Mouse (Mus musculus) midbrain, embryonic 15.5 days (tissue): ENCODE data around the gene Cabp2. TPM values are rescaled to one million over a fixed set of nuclear protein-coding genes. Genes with fewer than 3 reads are reported as not detected.
"Not testable (repeated sequence)": the region's sequence is repeated elsewhere in the genome, so short reads cannot be mapped to it uniquely, and the experiment has no call there.

Experiments used
- ATAC-seq: fragments of 200-750 bp; cut with Nextera tagmentation; replicated peaks from 2 replicates; pipeline ENCODE4 v1.8.0; 2017; ENCODE audit warnings: moderate TSS enrichment
- H3K27ac ChIP-seq: fragments of 300-500 bp; sonication (generic); 2 replicates; pipeline ENCODE4 v1.5.1; 2015; ENCODE audit warnings: mild to moderate bottlenecking, inconsistent platforms
- H3K27me3 ChIP-seq: fragments of 300-500 bp; sonication (generic); replicated peaks from 2 replicates; pipeline ENCODE4 v1.6.1; 2015; ENCODE audit warnings: inconsistent platforms
- H3K36me3 ChIP-seq: fragments of 300-500 bp; sonication (generic); replicated peaks from 2 replicates; pipeline ENCODE4 v1.6.1; 2015; ENCODE audit warnings: inconsistent platforms
- H3K4me1 ChIP-seq: fragments of 300-500 bp; sonication (generic); 2 replicates; pipeline ENCODE4 v1.6.1; 2015; ENCODE audit warnings: inconsistent platforms
- H3K4me2 ChIP-seq: fragments of 300-500 bp; sonication (generic); 2 replicates; pipeline ENCODE4 v1.6.1; 2015; ENCODE audit warnings: inconsistent platforms, mild to moderate bottlenecking, moderate library complexity
- H3K4me3 ChIP-seq: fragments of 300-500 bp; sonication (generic); 2 replicates; pipeline ENCODE4 v1.5.1; 2015; ENCODE audit warnings: mild to moderate bottlenecking, inconsistent platforms
- H3K9ac ChIP-seq: fragments of 300-500 bp; sonication (generic); 2 replicates; pipeline ENCODE4 v1.6.1; 2015; ENCODE audit warnings: mild to moderate bottlenecking, inconsistent platforms
- H3K9me3 ChIP-seq: fragments of 300-500 bp; sonication (generic); 2 replicates; pipeline ENCODE4 v1.6.1; 2016; ENCODE audit warnings: inconsistent platforms
- WGBS: fragments of 180-500 bp; shearing (Covaris S2); methylation state at CpG from one replicate; pipeline ENCODE4 v1.1.7; 2015; ENCODE audit warnings: mixed read lengths; 5-methylcytosine and 5-hydroxymethylcytosine counted together
- polyA plus RNA-seq: library from polyadenylated mRNA; unstranded; fragments of >200 nt; fragmentation: Nextera tagmentation; extraction: Ambion mirVana; gene quantifications from 2 replicates; pipeline ENCODE4 v1.2.1, GENCODE M21; 2015

Cabp2 gene
- polyA plus RNA-seq, 1 experiment from 2014 or later, result 0.22 TPM

- not testable (repeated sequence) for H3K4me2 ChIP-seq, H3K27ac ChIP-seq, H3K9ac ChIP-seq, H3K27me3 ChIP-seq, ATAC-seq, H3K4me3 ChIP-seq, H3K4me1 ChIP-seq, H3K9me3 ChIP-seq
- 22% methylated on average over 8 of the region's 8 CpGs for WGBS
- H3K36me3 ChIP-seq, result peaks cover 17% of the 10 kb centered on the region; the same call in 1 of the 2 replicates
Observed at GRCm38 (mm10) chr19:4135963-4136345, 54.6 kb downstream of the Cabp2 start.

DNA sequence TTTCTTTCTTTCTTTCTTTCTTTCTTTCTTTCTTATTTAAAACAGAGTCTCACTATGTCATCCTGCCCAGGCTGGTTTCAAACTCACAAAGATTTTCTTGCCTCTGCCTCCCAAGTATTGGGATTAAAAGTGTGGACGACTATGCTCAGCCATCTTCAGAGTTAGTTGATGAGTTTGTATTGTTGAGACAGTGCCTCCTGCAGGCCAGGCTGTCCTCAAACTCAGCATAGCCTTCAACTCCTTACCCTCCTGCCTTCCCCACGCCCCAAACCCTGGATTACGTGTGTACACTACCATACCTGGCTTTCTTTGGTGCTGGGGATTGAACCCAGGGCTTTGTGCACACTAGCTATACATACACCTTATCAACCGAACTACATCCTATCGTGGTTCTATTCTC lies 55.1 kb downstream of the Cabp2 start:
- Histone ChIP-seq H3K4me3 (no peak overlapping the region), H3K36me3 (peaks cover 15% of the 10 kb centered on the region; the same call in 1 of the 2 replicates), H3K4me1 (0 out of 2 replicates have a peak, but pooled peaks cover 2% of the 10 kb centered on the region), H3K27me3 (no peaks in the 10 kb centered on the region), H3K4me2 (no peak overlapping the region), H3K27ac (no peak overlapping the region), H3K9me3 (no peaks in the 10 kb centered on the region), H3K9ac (no peak overlapping the region)
- no peak for ATAC-seq
- 81% methylated on average over 5 of the region's 5 CpGs for WGBS

Other genes starting within 250 kb of the Cabp2 start
- 65.6 and 66.3 TPM in 2 replicates for gene Chka, start 229.8 kb upstream of the Cabp2 start, polyA plus RNA-seq
- 12.7 and 14.6 TPM in 2 replicates for gene Tcirg1, start 174.4 kb upstream of the Cabp2 start, polyA plus RNA-seq
- gene Ndufs8, start 168.8 kb upstream of the Cabp2 start, polyA plus RNA-seq, result 246 and 258 TPM in 2 replicates
- gene Aldh3b1, start 151.8 kb upstream of the Cabp2 start, polyA plus RNA-seq, result 1.9 TPM in 2 replicates
- 11.7 and 11.8 TPM in 2 replicates for gene Unc93b1, start 146.4 kb upstream of the Cabp2 start, polyA plus RNA-seq
- gene Aldh3b3, start 122.9 kb upstream of the Cabp2 start, polyA plus RNA-seq, result not detected in 2 replicates
- 0.43 and 0.67 TPM in 2 replicates for gene Aldh3b2, start 109.2 kb upstream of the Cabp2 start, polyA plus RNA-seq
- 1.7 and 2.2 TPM in 2 replicates for gene Acy3, start 95.0 kb upstream of the Cabp2 start, polyA plus RNA-seq
- gene Tbx10, start 88.8 kb upstream of the Cabp2 start, polyA plus RNA-seq, result not detected in 2 replicates
- 30.6 and 33.4 TPM in 2 replicates for gene Nudt8, start 81.0 kb upstream of the Cabp2 start, polyA plus RNA-seq
- gene Gm49405, start 81.0 kb upstream of the Cabp2 start, polyA plus RNA-seq, result 6.5 and 8.3 TPM in 2 replicates
- 8.4 and 12.1 TPM in 2 replicates for gene Doc2g, start 78.3 kb upstream of the Cabp2 start, polyA plus RNA-seq
- 229 and 239 TPM in 2 replicates for gene Ndufv1, start 68.8 kb upstream of the Cabp2 start, polyA plus RNA-seq
- 513 and 520 TPM in 2 replicates for gene Gstp1, start 43.6 kb upstream of the Cabp2 start, polyA plus RNA-seq
- gene Gstp2, start 35.6 kb upstream of the Cabp2 start, polyA plus RNA-seq, result 2.7 and 5.6 TPM in 2 replicates
- not detected in 2 replicates for gene Gstp3, start 22.0 kb upstream of the Cabp2 start, polyA plus RNA-seq
- 92.3 and 92.9 TPM in 2 replicates for gene Cdk2ap2, start 15.6 kb downstream of the Cabp2 start, polyA plus RNA-seq
- gene Pitpnm1, start 18.4 kb downstream of the Cabp2 start, polyA plus RNA-seq, result 97.7 and 102 TPM in 2 replicates
- 99.5 and 101 TPM in 2 replicates for gene Aip, start 44.3 kb downstream of the Cabp2 start, polyA plus RNA-seq
- 0.04 TPM in 1 of 2 replicates, not detected in the other for gene Gpr152, start 58.2 kb downstream of the Cabp2 start, polyA plus RNA-seq
- 0.22 and 0.28 TPM in 2 replicates for gene Cabp4, start 62.5 kb downstream of the Cabp2 start, polyA plus RNA-seq
- 127 and 139 TPM in 2 replicates for gene Coro1b, start 67.0 kb downstream of the Cabp2 start, polyA plus RNA-seq
- gene Ptprcap, start 72.0 kb downstream of the Cabp2 start, polyA plus RNA-seq, result 0.26 and 0.96 TPM in 2 replicates
- gene Rps6kb2, start 81.8 kb downstream of the Cabp2 start, polyA plus RNA-seq, result 60.1 and 60.7 TPM in 2 replicates
- 5.9 and 6.9 TPM in 2 replicates for gene Carns1, start 93.9 kb downstream of the Cabp2 start, polyA plus RNA-seq
- 0.38 and 0.93 TPM in 2 replicates for gene Tbc1d10c, start 109.7 kb downstream of the Cabp2 start, polyA plus RNA-seq
- 537 and 571 TPM in 2 replicates for gene Ppp1ca, start 110.5 kb downstream of the Cabp2 start, polyA plus RNA-seq
- 23.7 and 24.9 TPM in 2 replicates for gene Rad9a, start 120.1 kb downstream of the Cabp2 start, polyA plus RNA-seq
- gene Clcf1, start 132.7 kb downstream of the Cabp2 start, polyA plus RNA-seq, result 0.79 and 0.88 TPM in 2 replicates
- not detected in 2 replicates for gene AC109138.7, start 132.8 kb downstream of the Cabp2 start, polyA plus RNA-seq
- gene Pold4, start 150.3 kb downstream of the Cabp2 start, polyA plus RNA-seq, result 20.4 and 20.6 TPM in 2 replicates
- 12.2 and 16.2 TPM in 2 replicates for gene Ssh3, start 187.6 kb downstream of the Cabp2 start, polyA plus RNA-seq
- 53.9 and 57.1 TPM in 2 replicates for gene Ankrd13d, start 201.6 kb downstream of the Cabp2 start, polyA plus RNA-seq
- 28.2 and 29.6 TPM in 2 replicates for gene Grk2, start 224.6 kb downstream of the Cabp2 start, polyA plus RNA-seq